Mouse (Mus musculus) G1E (cell line): Measurements from ENCODE around the gene Twist2.

Experiments used
- CTCF ChIP-seq: IDR thresholded peaks from 2 replicates; pipeline ENCODE4 v1.5.1; 2012; ENCODE audit warnings: low read depth, low read length, inconsistent platforms, mixed read lengths
- GATA2 ChIP-seq: IDR thresholded peaks from 2 replicates; pipeline ENCODE4 v1.6.1; 2012; ENCODE audit warnings: low read depth, low read length, inconsistent platforms, borderline replicate concordance

- TF ChIP-seq CTCF, result no peak
- TF ChIP-seq GATA2, result no peak
Observed at GRCm38 (mm10) chr1:91858101-91858790, 57.0 kb downstream of the Twist2 start.
